Mouse (Mus musculus): ENCODE data around the gene Asap3. TPM values are rescaled to one million over a fixed set of nuclear protein-coding genes. Genes with fewer than 3 reads are reported as not detected.

Asap3 gene
- total RNA-seq, 2 experiments from 2014 or later: 1.8 to 2.1 TPM

GRCm38 (mm10) chr4:136285811-136286371 is 79.7 kb downstream of the Asap3 start:
- DNase-seq: peak; percentile 90 to 95
- intact Hi-C loops (cut with DNase I): loop anchor here (1.0 kb wide), 1 partner anchor 26 kb away; no protein-coding TSS in a partner anchor

GRCm38 (mm10) chr4:136289918-136290780 is 84.0 kb downstream of the Asap3 start:
- intact Hi-C loops (cut with DNase I): no loop called here
- no peak for DNase-seq

GRCm38 (mm10) chr4:136290781-136291595 is 84.8 kb downstream of the Asap3 start:
- intact Hi-C loops (cut with DNase I): no loop called here

GRCm38 (mm10) chr4:136291692-136292091 is 85.5 kb downstream of the Asap3 start:
- DNase-seq: no peak
- intact Hi-C loops (cut with DNase I): no loop called here

More at GRCm38 (mm10) chr4:136290781-136291595, 84.8 kb downstream of the Asap3 start:
- DNase-seq: no peak

Other genes starting within 250 kb of the Asap3 start
- under 1 TPM; 0.49 to 0.69 TPM for gene Gale, start 242.6 kb upstream of the Asap3 start, total RNA-seq (2021)
- gene Lypla2, start 233.7 kb upstream of the Asap3 start, total RNA-seq (2021): 10 to 100 TPM; 22.8 to 27.2 TPM
- 10 to 100 TPM; 21.3 to 23.9 TPM for gene Pithd1, start 219.1 kb upstream of the Asap3 start, total RNA-seq (2021)
- gene Eloa, start 184.6 kb upstream of the Asap3 start, total RNA-seq (2021): 10 to 100 TPM; 50.3 to 60.4 TPM
- 100 to 1,000 TPM; 188 to 251 TPM for gene Rpl11, start 152.9 kb upstream of the Asap3 start, total RNA-seq (2021)
- 10 to 100 TPM; 13.8 to 14.1 TPM for gene Id3, start 62.9 kb upstream of the Asap3 start, total RNA-seq (2021)
- gene E2f2, start 34.0 kb upstream of the Asap3 start, total RNA-seq (2021): 1 to 10 TPM; 1.3 to 1.9 TPM
- 100 to 1,000 TPM; 272 to 347 TPM for gene Tcea3, start 41.4 kb downstream of the Asap3 start, total RNA-seq (2021)
- 10 to 100 TPM; 19.7 to 22.4 TPM for gene Zfp46, start 78.3 kb downstream of the Asap3 start, total RNA-seq (2021)
- 10 to 100 TPM; 16.4 to 21.1 TPM for gene Hnrnpr, start 104.6 kb downstream of the Asap3 start, total RNA-seq (2021)
- not detected for gene Htr1d, start 217.2 kb downstream of the Asap3 start, total RNA-seq (2021)